Mouse (Mus musculus) fat pad, adult 2 months (tissue): Measurements from ENCODE around the gene Olfr132.
"Not testable (repeated sequence)": the region's sequence is repeated elsewhere in the genome, so short reads cannot be mapped to it uniquely, and the experiment has no call there.

Source experiments
- DNase-seq: peaks from one replicate; pipeline ENCODE4 v3.0.0-alpha.2; 2011; ENCODE audit warnings: low read depth, low spot score; ENCODE audit errors: extremely low read depth

Olfr132 gene

GRCm38 (mm10) chr17:38134426-38134825 lies at the start of gene Olfr132:
TSS of gene Olfr132 (minus strand) at chr17:38134526.
- no peak for DNase-seq

GRCm38 (mm10) chr17:38171088-38171487 lies 36.8 kb upstream of the Olfr132 start, which contains the start of gene Olfr134:
TSS of gene Olfr134 (plus strand) at chr17:38171388.
- no peak for DNase-seq

DNA sequence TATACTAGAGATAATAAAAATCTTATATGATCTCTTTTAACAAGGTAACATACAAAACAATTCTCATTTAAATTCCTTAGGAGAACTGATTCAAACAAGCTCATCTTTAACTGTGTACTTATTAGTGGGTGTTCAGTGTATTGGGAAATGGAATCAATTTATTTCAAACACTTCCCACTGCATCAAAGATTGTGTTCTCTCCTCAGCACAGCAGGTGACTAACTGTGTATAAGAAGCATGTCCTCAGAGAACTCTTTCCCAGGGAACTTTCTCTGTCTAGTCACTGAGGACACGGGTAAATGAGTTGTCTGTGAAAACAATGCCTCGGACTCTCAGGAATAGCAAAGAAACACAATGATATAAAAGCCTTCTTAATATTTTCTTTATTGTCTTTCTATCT lies 10.7 kb upstream of the Olfr132 start, which contains the start of gene Olfr133:
Gene Olfr133, plus strand, starts transcription at position 301 of the 400 bp plus-strand sequence.
- DNase-seq = no peak

- DNase-seq = not testable (repeated sequence)
Observed at GRCm38 (mm10) chr17:38125371-38125770, 9.0 kb downstream of the Olfr132 start.

DNA sequence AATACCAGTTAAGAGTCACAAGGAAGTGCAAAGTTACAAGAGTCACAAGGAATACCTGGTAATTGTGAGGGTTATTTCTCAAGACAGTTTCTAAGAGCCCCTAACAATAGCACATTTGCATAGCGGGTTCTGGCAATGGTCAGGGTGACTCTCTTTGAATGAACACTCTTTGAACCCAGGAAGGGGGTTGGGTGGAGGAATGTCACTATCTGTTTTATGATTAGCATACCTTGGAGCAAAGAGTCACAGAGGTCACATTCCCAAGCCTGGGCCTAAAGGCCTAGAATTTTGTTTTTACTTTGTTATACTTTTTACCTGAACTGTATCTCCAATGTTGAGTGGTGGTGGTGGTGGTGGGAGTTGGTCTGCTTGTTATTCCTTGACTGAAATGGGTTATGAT lies 10.1 kb downstream of the Olfr132 start:
- not testable (repeated sequence) for DNase-seq

DNA sequence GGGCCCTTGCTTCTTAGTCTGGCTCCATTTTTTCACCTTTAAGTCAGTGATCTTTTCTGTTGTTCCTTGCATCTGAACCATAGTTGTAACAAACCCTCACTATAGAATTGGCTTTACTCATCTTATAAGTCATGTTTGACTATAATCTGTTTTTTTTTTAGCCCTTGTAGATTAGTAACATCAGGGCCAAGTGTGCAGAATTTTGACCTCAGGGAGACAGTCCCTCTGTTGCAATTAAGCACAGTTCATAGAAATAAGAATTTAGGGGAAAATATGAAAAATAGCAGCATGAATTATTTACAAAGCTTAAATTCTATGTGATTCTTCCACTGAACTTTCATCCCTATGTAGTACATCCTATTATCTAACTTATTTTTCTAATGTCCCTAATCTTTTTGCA lies 45.7 kb downstream of the Olfr132 start, which contains the start of gene Olfr131:
Gene Olfr131, minus strand, starts transcription at position 101 of the 400 bp plus-strand sequence.
- no peak for DNase-seq

GRCm38 (mm10) chr17:38082364-38082763 lies 52.0 kb downstream of the Olfr132 start:
- no peak for DNase-seq
